Mouse (Mus musculus) gastrocnemius, postnatal 4 days (tissue): ENCODE measurements at regions not wholly inside any gene's neighbourhood (a gene's known extent, or its start where the extent isn't known, plus 50 kb on each side); places are given as distances from the start of the nearest gene placed in this dataset.
"Not testable (repeated sequence)": the region's sequence is repeated elsewhere in the genome, so short reads cannot be mapped to it uniquely, and the experiment has no call there.

Source experiments
- DNase-seq, 2 experiments: peaks; one replicate each; pipeline ENCODE4 v3.0.0; 2021 to 2022; ENCODE audit warnings: low spot score in 2 of 2, mixed read lengths in 2 of 2

DNA sequence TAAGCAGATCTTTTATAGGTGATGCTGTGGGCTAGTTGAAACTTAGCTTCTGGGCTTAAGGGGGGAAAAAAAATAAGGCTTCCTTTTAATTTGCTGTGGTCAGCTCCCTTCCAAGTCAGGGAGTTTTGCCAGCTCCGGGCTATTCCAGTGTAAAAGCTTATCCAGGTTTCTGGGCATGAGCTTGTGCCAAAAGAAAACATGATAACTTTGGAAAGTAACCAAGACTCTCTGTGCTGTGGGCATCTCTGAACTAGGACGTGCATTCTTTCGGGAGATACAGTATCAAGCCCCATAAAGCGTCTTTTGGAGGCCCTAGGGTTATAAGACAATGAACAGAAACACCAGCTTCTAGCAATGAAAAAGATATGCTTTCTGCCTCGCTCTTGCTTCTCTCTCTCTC is 114.6 kb upstream of the Dyrk2 start:
- DNase-seq = peak in 1 of 2 experiments; percentile 53

DNA sequence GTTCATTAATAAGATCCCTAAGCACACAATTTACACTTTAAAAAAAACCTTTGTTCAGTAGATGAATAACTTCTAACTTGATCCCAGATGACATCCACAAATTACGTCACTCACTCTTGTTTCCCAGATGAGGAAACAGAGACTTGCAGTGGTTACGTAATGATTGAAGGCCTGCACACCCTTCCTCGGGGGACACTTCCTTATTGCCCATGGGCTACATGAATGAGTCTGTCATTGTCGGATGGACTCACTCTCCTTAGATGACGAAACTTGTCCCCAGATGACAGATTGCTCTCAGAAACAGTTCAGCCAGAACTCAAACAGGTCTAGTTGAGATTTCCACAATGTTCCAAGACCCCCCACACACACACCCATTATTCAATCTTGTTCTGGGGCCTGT is 111.4 kb upstream of the Dyrk2 start:
- no peak for DNase-seq

DNA sequence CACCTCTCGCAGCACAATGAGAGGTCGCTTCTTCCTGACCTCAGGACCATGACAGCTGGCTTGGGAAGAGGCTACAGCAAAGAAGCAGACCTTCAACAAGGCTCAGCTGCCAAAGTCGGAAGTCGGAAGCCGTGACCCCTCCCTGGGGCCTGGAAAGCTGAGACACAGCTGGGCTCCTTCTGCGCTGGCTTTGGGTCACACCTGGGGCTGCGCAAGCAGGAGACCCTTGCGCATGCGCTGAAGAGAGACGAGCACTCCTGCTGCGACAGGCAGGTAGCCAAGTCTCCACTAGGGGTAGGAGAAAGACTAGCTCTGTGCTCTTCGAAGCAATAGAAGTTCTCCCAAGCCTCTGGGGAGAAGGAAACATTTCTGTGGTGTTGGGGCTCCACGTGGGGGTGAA is 109.3 kb upstream of the Dyrk2 start:
- peak in 1 of 2 experiments; percentile 25 for DNase-seq

DNA sequence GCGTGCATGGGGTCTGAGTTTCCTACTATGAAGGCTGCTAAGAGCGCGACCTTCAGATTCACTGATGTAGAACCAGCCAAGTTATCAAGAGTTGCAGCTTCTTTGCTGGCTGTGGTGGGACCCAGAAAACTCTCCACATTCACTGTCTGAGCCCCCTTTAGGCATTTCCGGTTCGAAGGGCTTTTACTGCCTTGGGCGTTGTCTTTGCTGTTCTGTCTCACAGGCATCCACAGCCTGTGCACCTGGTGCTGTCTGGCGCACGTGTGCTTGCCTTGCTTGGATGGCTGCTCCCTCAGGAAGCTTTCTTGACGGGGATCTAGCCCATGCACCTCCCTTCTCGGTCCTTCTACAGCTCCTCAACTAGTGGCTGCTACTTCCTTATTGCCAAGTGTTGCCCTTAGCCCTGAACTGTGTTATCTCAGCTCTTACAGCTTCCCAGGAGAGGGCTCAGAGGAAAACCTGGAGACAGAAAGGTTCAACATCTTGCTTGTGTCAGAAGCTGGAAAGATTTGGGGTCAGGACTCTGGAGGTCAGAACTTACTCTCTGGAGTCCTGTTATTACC is 108.3 kb upstream of the Dyrk2 start:
- no peak for DNase-seq

DNA sequence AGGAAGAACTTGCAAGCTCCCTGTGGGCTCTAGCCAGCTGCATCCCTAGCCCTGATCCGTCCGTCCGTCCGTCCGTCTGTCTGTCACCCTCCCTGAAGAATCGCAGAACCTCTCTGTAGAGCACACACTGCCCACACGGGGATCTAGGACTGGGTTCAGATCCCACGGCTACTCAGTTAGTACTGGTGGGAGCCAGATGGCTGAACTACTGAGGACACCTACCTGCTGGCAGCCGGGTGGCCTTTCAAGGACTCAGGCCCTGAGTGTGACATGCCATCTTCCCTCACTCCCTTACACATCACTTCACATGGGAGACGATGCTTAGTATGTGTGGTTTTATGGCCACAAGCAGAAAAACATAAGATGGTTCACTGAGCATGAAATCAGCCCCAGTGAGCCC is 106.4 kb upstream of the Dyrk2 start:
- no peak for DNase-seq

DNA sequence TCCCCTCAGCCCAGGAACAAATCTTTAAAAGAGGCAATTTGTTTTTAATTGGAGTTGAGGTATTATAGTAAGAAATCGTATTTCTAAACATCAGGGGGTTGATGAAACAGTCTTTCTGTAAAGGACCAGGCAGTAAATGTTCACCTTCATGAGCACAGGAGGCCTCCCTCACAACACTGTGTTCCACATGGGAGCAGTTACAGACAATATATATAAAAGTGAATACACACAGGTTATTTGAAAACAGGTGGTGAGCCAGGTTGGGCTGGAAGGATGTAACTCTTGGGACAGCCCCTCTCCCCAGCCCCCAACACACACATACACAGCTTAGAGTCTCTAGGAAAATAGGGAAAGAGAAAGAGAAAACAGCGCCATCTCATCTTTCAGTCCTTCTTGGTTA is 105.8 kb upstream of the Dyrk2 start:
- no peak for DNase-seq

DNA sequence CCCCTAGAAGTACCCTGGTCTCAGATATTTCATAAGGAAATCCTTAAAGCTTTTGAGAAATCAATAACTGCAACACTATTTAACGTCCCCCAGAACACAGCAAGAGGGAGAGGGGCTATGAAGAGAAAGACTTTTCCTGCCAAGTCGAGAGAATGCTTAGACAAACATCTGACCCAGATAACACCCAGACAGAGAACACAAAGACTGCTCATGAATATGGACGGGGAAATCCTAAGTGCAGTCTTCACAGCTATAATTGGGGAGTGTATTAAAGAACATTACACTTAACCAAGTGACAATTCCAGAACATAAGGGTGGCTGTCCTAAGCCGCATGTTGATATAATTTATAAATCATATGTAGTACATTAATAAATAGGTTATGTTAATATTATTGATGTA is 103.3 kb upstream of the Dyrk2 start:
- DNase-seq = no peak

DNA sequence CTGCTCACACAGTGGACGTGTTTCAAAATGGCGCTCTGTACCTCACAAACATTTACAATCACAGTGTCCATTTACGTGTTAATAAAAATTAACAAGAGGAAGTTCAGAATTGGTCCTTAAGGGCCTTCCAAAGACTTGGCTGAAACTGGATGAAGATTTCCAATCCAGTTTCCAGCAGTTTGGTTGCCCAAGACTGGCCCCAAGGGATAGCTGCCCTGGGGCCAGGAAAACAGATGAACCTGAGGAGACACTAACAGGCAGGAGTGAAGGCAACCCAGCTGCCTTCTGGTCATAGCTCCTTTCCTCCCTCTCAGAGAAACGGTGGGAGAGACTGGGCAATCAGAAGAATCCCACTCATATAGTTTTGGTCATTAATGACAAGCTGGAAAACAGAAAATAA is 102.6 kb upstream of the Dyrk2 start:
- DNase-seq = no peak

DNA sequence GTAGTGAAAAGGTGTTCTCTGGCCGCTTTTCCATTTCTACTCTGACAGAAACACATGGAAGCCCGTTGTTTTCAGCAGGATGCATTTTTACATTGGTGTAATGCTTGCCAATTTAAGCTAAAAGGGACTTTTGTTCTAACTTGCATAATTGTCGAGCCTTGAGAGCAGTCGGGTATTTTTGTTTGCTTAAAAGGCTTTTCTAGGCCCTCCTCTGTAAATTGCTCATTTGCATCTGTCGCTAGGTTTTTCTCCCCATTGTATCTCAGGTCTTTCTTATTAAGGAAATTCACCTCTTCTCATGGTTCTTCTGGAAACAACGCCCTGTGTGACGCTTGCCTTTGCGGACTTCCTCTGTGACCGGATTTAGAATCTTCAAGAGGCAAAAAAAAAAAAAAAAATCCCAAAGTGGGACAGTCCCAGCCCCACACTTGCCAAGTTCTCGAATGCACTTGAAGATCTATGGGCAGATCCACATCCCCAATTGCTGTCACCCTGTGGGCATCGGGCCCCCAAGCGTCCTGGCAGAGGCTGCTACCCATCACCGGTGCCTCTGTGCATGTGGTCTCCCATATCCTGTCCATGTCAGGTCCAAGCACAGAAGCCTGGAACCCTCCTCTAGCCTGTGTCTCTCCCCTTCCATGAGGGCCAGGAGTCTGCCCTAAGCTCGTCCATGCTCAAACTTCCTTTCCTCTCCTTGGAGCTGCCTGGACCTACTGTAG is 100.6 kb upstream of the Dyrk2 start:
- DNase-seq = no peak

DNA sequence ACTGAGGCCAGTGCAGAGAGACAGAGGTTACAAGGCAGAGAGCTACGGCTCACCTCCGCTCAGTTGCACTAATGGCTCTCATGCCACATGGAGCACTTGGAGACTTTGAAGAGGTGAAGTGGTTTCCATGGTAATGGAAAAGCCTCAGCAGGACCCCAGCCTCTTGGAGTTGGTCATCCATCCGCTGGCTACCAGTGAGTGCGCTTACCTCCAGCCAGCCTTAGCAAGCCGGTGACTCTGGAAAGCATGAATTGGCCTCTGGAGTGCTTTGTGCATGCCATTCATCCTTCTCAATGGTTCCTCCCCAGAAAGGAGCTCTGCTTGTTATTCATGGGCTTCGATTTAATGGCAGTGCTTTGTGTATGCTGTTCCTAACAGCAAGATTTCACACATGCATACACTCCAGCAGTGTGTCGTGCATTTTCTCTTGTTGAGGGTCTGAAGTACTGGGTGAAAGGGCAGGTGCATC is 91.7 kb upstream of the Dyrk2 start:
- no peak for DNase-seq

DNA sequence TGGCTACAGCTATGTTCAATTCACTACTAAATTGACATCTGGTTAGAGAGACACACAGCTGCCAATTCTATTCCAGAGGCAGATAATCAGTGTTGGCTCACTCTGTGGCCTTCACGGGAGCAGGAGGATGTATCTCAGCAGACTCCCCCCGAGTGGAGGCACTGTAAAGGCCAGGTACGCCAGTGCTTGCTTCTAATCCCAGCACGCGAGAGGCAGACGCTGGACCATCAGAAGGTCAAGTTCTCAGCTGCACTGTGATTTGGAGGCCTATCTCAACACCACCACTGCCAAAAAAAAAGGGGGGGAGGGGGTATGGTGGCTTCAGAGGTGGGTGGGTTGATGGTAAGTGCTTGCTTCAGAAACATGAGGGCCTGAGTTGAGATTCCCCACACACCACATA is 90.1 kb upstream of the Dyrk2 start:
- no peak for DNase-seq

DNA sequence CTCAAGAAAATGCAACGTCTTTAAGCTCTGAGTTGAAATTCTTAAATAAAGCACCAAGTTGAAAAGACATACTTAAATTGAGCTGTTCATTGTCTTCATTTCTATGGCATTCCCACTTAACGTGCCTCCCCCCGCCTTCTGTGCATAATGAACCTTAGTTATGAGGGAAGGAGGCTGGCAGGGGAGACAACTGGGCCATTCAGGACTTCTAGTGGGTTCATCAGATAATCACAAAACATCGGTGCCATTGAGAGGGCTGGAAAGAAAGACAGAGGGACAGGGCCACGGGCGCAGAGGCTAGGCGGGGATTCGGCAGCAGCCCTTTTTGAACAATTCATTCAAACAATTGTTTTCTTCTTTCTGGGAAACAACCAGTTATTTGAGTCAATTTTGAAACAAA is 89.6 kb upstream of the Dyrk2 start:
- DNase-seq = no peak

DNA sequence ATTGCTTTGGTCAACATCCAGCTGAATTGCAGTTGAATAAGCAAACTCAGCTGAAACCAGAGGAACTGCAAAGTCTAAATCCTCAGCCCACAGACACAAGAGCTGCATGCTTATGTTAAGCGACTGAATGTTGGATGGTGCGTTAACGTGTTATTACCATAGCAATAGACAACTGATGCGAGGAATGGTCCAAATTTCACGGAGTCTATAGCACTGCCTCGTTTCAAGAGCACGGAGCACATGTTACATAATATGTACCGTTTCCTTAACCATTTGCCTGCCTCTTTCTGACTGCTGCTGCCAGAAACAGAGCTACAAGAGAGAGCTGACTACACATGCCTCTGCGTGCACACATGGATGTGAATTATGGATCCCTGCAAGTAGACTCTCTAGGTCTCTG is 86.3 kb upstream of the Dyrk2 start:
- no peak for DNase-seq

DNA sequence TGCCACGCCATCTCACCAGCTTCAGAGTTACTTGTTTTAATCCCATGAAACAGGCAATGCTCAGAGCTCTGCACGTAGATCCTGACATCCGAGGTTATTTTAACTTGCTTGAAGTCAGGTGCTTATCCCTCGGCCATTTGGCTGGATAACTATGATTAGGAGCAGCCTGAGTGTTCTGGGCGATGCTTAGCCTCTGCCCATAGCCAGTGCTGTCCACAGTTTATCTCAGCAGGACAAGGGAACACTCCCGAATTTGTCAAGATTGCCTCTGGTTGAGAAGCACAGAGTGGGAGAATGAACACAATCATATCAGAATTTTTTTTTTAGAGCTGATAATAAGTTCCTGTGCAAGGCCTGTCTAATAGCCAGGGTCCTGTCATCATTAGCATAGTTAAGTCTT is 83.4 kb upstream of the Dyrk2 start:
- DNase-seq = no peak

DNA sequence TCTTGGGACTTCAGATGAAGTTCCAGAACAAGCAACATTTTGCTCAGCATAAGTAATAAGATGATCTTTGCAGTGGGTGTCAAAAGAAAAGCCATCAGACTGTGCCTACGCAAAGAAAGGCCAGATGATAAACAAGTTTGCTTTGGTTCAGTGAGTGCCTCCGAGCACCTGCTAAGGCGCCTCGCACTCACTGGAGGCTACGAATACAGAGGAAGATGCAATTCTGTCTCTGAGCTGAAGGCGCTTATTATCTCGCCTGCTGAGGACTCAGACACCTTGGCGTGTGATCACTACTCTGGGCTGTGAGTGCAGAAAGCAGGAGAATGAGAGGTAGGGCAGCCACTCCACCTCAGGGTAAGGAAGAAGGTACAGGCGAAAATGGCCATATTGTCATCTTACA is 82.7 kb upstream of the Dyrk2 start:
- DNase-seq = no peak

DNA sequence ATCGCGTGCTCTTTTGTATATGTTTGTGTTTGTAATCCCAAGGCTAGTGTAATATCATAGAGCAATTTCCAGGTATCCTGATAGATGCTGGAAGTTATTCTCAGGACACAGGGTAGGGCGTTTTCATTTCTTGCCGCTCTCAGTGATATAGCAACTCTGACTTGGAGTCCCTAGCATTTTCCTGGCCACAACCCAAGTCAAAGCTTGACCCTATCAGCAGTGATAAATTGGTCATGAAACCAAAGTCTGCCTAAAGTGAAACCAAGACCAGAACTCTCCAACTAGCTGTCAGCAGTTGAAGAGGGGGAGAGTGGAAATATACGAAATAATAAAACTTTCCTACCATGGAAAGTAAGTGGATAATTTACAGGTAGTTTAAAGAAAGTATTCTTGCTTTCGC is 77.7 kb upstream of the Dyrk2 start:
- no peak for DNase-seq

DNA sequence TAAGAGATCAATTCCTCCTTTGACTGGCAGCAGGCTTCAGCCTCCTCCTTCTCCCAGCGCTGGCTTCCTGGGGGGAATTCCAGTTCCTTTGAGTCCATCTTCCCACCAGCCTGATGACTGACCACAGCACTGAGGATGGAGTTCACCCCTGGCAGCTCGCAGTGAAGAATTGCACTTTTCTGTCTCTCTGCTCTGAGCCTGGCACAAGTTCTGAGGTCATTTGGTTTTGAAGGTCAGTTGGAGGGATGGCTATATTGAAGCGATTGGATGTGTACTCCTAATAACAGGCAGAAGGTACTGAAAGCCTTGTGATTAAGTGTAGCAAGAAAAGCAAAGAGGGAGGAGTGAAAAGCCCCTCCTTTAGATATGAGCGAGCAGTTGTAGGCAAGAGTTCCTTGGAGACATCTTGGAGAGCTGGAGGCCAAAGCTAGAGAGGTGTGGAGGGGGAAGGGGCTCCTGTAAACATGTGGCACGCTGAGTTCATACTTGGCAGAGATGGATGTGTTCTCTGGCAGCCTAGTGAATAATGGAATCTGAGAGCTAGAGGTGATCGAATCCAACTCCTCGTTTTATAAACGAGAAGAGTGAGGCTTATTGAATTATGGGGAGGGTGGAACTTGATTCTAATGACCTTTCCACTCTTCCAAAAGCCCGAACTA is 77.1 kb upstream of the Dyrk2 start:
- no peak for DNase-seq

DNA sequence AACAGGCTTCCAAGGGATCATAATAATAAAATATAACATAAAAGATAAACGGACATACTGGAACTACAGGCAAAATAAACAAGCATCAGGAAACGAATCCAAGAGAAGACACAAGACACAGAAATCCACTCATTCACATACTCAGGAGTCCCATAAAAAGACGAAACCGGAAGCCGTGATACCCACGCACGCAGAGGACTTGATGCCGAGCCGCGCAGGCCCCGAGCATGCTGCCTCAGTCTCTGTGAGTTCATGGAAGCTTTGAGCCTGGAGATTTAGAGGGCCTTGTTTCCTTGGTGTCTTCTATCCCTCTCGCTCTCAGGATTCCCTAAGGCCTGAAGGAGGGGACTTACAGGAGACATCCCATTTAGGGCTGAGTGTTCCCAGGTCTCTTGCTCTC is 57.3 kb upstream of the Dyrk2 start:
- no peak for DNase-seq

DNA sequence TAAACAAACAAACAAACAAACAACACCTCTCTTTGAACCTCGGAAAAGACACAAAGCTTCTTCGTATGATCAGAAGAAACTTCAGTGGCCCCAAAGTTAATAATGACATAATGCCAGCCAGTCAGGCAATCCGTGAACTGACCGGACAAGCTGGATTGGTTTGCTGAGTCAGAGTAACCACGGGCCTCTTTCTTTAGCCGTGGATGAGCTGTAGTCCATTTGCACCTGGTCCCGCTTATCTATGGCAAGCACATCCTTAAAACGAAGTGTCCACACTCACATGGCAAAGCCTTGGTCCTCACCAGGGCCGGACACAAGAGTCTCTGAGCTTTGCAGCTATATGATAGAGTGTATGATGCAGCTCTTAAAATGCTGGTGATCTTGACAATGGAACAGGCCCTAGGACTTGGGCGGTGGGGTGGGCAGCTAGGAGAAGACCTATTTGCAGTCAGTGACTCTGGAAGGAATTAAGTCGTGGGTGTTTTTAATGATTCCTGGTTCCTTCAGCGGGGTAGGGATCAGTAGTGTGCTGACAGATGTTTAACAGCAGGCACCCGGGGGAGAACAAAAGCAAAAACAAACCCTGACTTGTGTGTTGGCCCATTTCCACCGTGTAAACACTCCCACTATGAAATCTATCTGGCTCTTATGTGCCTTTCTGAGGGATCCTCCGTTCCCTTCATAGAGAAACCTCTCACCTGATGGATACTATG is 53.6 kb upstream of the Dyrk2 start:
- no peak for DNase-seq

DNA sequence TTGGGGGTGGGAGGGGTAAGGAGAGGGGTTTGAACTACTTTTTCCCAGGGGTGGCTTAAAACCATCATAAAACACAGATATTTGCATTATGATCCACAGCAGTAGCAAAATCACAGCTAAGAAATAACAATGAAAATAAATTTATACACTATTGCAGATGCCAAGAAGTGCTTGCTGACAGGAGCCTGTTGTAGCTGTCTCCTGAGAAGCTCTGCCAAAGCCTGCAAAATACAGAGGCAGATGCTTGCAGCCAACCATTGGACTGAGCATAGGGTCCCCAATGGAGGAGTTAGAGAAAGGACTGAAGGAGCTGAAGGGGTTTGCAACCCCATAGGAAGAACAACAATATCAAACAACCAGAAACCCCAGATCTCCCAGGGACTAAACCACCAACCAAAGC is 52.1 kb upstream of the Dyrk2 start:
- not testable (repeated sequence) for DNase-seq
